Mouse (Mus musculus) macrophage (primary cell): ENCODE measurements around the gene Sppl3. TPM values are rescaled to one million over a fixed set of nuclear protein-coding genes. Genes with fewer than 3 reads are reported as not detected.

Source experiments
- H3K27ac ChIP-seq: fragments of 350-480 bp; formaldehyde crosslinking; 2 replicates; pipeline ENCODE4 v1.9.0; 2021
- H3K36me3 ChIP-seq: fragments of 350-480 bp; formaldehyde crosslinking; 2 replicates; pipeline ENCODE4 v1.9.0; 2021; ENCODE audit errors: inconsistent target
- H3K4me3 ChIP-seq: fragments of 350-480 bp; formaldehyde crosslinking; 2 replicates; pipeline ENCODE4 v1.9.0; 2021; ENCODE audit errors: inconsistent target
- H3K79me2 ChIP-seq: fragments of 350-480 bp; formaldehyde crosslinking; 2 replicates; pipeline ENCODE4 v1.9.0; 2021; ENCODE audit errors: inconsistent target
- WGBS: methylation state at CpG from one replicate; pipeline ENCODE4 v1.1.7; 2026; ENCODE audit warnings: inconsistent platforms; ENCODE audit not compliant: missing documents; 5-methylcytosine and 5-hydroxymethylcytosine counted together
- polyA plus RNA-seq: library from polyadenylated mRNA; stranded (reverse); fragments of 250-400 nt; gene quantifications from 3 replicates; pipeline ENCODE4 v1.2.4, GENCODE M21; 2018; ENCODE audit warnings: inconsistent platforms
- total RNA-seq, 78 experiments: library from RNA; depleted of rRNA; stranded (reverse); fragments of 250-400 nt; gene quantifications; 1 replicate in 9 of 78; 2 replicates in 24 of 78; 3 replicates in 43 of 78; 4 replicates in 2 of 78; pipeline ENCODE4 v1.2.4; 2018; ENCODE audit warnings: inconsistent platforms in 56 of 78

Gene Sppl3
- total RNA-seq (2018; cell fraction: chromatin; rRNA removed): 10 to 100 TPM; 13.2 to 65.7 (median 45.8) TPM
- 10 to 100 TPM; 21.5 to 47.7 (median 33.3) TPM for total RNA-seq (2018; cell fraction: cytosol; rRNA removed)
- total RNA-seq (2018; cell fraction: nucleus; rRNA removed): 10 to 100 TPM; 34.1 to 80.5 (median 58.9) TPM
- 21.6 to 35.1 TPM (median 24.9 TPM) in 3 replicates for polyA plus RNA-seq

DNA sequence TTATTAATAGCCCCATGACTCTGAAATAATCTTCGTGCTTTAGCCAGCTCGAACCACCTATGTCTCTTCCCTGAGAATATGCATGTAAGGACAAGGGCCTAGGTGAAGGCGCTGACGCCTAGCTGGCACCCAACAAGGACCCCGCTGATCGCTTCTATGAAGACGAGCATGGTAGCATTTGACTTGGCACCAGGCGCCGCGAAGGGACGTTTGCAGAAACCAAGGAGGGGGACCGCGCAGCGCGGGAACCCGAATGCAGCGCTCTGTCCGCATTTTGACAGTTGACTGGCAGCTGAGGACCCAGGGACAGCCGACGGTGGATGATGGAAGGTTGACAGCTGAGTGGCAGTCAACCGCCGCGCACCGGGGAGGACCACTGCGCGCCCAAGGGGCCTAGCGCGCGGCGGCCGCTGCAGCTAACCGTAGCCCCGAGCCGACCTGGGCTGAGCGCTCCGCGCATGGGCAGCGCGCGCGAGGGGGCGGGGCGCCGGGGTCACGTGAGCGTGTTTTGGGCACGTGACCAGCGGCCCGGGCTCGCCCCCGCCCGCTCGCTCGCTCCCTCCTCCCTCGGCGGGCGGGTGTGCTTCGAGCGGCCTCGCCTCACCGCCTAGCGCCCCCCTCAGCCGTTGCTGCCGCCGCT lies at the start of gene Sppl3:
Gene Sppl3, plus strand, starts transcription at position 561 of the 640 bp plus-strand sequence.
- peak within 1 kb of the TSS; percentile 82 for H3K4me3 ChIP-seq
- 2% methylated on average over 53 of the region's 65 CpGs for WGBS

DNA sequence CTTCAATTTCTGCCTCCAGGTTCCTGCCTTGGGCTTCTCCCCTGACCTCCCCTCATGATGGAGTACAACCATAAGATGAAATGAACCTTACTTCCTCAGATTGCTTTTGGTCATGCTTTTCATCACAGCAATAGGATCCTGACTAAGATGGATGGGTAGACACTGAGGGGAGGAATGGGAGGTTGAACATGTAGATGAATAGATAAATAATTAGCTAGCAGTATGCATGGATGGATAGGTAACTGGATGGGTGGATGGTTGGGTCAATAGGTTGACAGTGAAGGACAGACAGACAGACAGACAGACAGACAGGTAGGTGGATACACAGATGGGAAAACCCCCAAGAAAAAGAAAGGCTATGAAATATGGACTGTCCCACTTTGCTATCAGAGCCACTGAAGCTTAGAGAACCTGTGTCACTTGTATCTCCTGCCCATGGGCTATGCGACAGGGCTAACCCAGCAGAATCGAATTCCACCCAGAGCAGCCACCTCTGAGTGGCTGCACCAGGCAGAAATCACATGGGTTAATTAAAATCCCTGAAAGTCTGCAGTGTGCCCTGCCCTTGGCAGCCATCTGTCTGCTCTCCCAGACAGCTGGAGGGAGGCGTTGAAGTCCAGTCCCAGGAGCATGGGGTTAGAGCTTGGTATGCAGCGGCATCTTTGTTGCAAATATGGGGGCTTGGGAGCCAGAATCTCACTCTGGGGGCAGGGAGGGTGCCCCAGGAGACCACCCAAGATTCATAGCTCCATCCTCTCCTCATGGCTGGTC lies 49.2 kb upstream of the Sppl3 start:
- Histone ChIP-seq H3K36me3 (no peaks in the 10 kb centered on the region), H3K4me3 (no peak overlapping the region), H3K27ac (no peak overlapping the region), H3K79me2 (no peaks in the 10 kb centered on the region)
- 83% methylated on average over 4 of the region's 4 CpGs for WGBS

More for the DNA sequence above, at the start of gene Sppl3:
- Histone ChIP-seq H3K27ac (peak within 1 kb of the TSS; percentile 46), H3K79me2 (peaks cover 42% of the 10 kb centered on the region), H3K36me3 (no peaks in the 10 kb centered on the region)

DNA sequence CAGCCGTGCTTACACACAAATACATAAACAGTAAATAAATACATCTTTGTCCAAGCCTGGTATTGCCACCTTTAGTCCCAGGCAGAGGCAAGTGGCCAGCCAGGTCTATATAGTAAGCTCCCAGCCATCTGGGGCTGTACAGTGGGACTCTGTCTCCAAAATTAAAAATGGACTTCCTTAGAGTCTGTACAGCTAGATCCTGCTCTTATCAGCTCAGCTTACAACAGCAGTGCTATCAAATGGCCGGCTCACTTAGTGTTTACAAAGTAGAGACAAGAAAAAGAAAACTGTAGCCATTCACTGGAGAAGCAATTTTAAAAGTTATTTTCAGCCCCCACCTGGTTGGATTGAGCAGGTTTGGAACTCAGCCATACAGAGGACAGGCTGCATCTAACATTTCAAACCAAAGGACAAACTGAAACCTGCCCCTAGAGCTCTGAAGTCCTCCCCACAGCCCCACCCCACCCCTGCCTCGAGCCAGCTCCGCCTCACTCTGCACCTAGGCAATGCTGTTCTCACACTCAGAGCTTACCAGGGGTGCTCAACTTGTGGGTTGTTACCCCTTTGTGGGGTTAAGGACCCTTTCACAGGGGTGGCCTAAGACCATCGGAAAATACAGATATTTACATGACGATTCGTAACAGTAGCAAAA lies 46.5 kb upstream of the Sppl3 start:
- no peak overlapping the region for H3K4me3 ChIP-seq
- H3K27ac ChIP-seq: no peak overlapping the region
- H3K79me2 ChIP-seq: no peaks in the 10 kb centered on the region
- WGBS: 70% methylated on average over 7 of the region's 7 CpGs
- no peaks in the 10 kb centered on the region for H3K36me3 ChIP-seq

DNA sequence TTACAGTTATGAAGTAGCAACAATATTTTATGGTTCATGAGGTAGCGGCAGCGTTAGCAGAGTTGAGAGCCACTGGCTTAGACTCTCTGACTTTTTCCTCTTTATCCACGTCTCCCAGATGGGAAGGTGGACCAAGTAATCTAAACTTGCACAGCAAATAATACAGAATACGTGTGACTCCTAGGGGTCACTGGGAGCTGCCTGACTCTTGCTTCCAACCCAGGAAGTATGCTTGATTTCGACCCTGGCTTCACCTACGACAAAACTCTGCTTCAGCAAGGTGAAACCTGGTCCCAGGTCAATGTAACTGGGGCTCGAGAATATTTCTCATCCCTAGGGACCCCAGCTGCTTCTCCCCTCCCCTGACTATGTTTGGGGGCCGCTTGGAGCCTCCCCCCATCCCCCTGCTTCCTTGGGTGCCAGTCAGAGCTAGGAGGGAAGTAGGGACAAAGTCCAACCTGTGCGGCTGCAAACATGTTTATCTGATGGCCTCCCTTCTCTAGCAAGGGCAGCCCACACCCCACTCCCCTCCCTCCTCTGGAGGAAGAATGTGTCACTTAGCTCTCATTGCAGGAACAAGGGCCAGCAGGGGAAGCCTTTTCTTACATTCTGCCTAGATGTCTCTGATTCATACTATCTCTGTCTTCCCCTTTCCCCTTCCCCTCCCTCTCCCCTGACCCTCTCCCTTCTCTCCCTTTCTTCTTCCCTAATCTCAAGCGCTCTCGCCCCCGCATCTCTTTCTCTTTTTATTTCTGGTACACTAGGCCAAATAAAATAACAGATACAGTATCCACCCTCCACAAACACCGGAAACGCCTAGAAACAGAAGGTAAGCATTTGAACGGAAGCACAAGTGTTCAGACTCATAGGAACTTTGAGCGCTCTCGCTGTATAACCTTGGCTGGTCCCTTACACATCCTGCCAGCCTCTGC lies 45.7 kb upstream of the Sppl3 start:
- Histone ChIP-seq H3K79me2 (no peaks in the 10 kb centered on the region), H3K4me3 (no peak overlapping the region), H3K36me3 (no peaks in the 10 kb centered on the region), H3K27ac (no peak overlapping the region)
- 48% methylated on average over 17 of the region's 17 CpGs for WGBS

DNA sequence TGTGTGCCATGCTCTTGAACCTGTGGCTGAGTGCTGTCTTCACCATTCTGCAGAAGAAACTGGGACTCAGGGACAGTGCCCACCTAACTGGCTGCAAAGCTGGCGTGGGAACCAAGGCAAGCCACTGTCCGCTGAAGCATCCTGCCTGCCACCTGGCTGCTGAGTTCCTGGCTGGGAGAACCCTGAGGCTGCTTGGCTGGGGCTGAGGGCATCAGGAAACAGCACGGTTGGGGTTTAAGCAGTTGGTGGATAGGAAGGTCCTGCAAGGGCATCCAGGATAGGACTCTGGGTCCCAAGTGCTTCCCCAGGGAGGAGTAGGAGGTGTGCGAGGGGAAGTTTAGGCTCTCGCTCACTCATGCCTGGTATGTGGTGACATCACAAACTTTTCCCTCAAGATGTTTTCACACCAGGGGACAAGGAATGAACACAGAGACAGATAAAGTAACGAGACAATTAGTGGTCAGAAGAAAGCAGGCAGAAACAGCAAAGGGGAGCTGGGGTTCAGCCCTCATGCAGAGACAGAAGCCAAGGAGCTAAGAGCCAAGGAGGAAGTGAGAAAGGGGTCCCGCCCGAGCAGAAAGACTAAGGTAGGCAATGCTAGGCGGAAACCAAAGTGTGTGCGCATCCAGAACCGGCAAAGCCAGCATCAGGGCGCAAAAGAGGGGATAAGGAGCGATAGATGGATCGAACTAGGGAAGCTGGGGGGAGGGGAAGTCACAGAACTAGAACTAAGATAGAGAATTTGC lies 43.2 kb upstream of the Sppl3 start:
- Histone ChIP-seq H3K27ac (no peak overlapping the region), H3K4me3 (no peak overlapping the region), H3K36me3 (no peaks in the 10 kb centered on the region), H3K79me2 (no peaks in the 10 kb centered on the region)
- WGBS: 39% methylated on average over 14 of the region's 14 CpGs

DNA sequence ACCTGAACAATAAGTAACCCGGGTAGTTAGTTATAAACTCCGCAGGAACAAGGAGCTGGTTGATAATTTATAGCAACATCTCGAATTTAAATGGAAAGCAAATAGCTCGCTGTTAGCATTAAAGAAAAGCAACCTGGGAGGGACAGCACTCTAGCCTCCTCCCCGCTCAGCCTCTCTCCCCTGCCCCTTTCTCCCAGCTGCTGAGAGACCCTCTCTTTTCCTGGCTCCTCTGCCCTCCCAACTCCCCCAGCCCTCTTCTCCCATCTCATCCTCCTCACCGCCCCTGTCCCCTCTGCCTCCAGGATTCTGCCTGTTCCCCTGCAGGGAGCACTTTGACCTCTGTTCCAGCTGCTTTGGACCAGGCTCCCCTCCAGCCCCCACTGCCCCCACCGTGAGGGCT lies 42.3 kb upstream of the Sppl3 start:
- 58% methylated on average over 7 of the region's 7 CpGs for WGBS
- Histone ChIP-seq H3K79me2 (no peaks in the 10 kb centered on the region), H3K36me3 (no peaks in the 10 kb centered on the region), H3K4me3 (no peak overlapping the region), H3K27ac (no peak overlapping the region)

DNA sequence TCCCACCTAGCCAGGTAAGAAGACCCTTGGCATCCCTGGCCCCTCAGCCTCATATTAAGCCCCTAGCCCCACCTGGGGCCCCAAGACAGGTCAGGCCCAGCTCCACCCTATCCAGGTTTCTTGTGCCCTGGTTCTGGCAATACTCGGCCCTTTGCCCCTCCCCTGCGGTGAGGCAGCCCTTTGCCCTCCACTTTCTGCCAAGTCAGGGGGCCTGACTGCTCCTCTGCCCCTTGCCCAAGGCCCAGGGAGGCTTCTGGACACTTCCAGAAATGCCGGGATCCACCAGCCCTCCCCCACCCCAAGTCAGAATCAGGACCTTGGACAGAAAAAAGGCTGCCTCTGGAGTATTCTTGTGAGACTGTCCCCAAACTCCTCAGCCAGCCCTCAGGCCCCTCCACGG lies 41.9 kb upstream of the Sppl3 start:
- no peaks in the 10 kb centered on the region for H3K79me2 ChIP-seq
- WGBS: 36% methylated on average over 4 of the region's 4 CpGs
- H3K36me3 ChIP-seq: no peaks in the 10 kb centered on the region
- H3K4me3 ChIP-seq: no peak overlapping the region
- no peak overlapping the region for H3K27ac ChIP-seq

DNA sequence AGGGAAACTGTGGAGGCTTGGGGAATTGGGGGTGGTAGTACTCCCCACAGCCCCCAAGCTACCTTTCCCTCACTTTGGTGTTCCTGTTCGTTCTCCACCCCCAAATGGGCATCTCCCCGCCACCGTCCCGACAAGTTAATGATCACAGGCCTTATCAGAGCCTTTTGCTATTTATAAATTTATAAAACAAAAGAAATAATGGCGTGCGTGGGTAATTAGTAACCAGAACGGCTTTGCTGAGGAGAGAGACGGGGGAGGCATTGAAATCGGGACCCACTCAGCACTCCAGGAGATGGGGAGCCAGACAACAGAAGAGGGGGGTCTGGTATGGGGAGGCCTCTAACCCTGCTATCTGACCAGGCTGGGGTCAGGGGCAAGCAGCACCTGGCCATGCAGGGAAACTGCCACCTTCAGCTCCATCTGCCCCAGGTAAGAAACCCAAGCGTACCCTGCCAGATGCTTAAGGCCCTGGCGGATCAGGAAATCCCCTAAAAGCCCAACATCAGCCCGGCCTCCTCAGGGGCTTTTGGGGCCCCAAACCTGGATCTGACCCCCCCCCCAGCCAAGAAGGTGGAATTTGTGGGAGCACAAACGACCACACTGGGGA lies 41.2 kb upstream of the Sppl3 start:
- Histone ChIP-seq H3K4me3 (no peak overlapping the region), H3K79me2 (no peaks in the 10 kb centered on the region), H3K36me3 (no peaks in the 10 kb centered on the region), H3K27ac (no peak overlapping the region)
- 80% methylated on average over 12 of the region's 13 CpGs for WGBS

DNA sequence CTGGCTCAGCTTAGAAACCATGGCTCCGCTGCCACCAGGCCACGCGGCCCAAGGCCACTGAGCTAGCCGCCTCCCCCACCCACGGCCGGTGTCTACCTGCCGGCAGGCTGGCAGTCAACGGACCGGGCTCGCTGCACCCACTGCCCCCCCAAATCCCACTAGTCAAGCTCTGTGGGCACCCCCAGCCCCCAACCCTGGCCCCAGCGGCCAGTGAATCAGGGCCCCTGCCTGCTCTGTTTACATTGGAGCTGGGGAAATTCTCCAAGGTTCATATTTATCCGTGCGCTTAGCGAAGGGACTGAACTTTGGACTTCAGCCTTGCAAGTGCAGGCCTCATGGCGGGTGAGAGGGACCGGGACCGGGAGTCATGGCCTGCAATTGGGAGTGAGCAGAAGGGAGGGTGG lies 40.1 kb upstream of the Sppl3 start, which contains the start of gene Hnf1a:
Gene Hnf1a, minus strand, starts transcription at position 271 of the 404 bp plus-strand sequence.
- Histone ChIP-seq H3K27ac (no peak within 1 kb of the TSS), H3K36me3 (no peaks in the 10 kb centered on the region), H3K4me3 (no peak within 1 kb of the TSS), H3K79me2 (no peaks in the 10 kb centered on the region)
- WGBS: 95% methylated on average over 13 of the region's 17 CpGs

DNA sequence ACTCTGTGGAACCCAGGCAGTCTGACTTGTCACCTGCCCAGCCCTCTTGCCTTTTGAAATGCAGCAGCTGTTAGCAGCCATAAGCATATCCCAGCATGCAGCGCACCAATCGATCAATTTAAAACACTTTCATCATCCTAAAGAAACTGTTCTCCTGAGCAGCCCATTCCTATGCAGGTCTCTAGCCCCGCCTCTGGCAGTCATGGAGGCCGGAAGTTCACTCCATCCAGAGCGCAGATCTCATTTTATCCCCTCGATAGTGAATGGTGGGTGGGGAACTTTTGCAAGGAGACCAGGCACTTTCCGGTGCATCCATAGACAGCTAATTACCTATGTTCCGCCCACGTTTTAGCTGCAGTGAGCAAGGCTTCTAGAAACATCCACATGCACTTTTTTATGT lies 38.7 kb upstream of the Sppl3 start:
- Histone ChIP-seq H3K36me3 (no peaks in the 10 kb centered on the region), H3K79me2 (no peaks in the 10 kb centered on the region), H3K27ac (no peak overlapping the region), H3K4me3 (no peak overlapping the region)
- WGBS: 93% methylated on average over 9 of the region's 9 CpGs

DNA sequence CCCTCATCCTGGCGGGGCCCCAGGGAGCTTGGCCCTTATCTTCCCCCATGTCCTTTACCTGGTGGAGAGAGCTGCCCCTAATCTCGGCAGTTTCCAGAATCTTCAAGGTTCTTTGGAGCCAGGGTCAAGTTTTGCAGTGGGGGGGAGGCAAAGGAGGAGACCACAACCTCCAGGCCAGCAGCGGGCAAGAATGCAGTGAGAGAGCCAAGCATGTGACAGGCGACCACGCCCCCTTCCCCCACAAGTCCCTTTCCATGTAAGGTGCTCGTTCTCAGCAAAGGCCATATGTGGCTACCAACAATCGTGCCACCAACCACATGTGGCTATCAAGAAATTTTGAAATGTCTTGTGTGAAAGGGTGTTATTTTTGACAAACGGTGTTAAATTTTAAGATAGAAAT lies 37.8 kb upstream of the Sppl3 start:
- H3K79me2 ChIP-seq: no peaks in the 10 kb centered on the region
- H3K27ac ChIP-seq: no peak overlapping the region
- H3K4me3 ChIP-seq: no peak overlapping the region
- H3K36me3 ChIP-seq: no peaks in the 10 kb centered on the region
- WGBS: 76% methylated on average over 8 of the region's 8 CpGs

DNA sequence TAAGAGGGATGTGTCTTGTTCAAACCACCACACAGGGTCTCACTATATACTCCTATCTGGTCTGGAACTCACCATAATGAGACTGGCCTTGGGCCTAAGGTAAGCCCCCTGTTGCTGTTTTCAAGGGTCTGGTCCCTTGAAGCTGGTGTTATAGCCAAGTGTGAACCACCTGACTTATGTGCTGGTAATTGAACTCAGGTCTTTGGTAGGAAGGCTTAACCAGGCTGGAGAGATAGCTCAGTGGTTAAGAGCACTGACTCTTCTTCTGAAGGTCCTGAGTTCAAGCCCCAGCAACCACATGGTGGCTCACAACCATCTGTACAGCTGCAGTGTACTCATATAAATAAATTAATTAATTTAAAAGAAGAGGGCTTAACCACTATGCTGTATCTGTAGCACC lies 34.0 kb upstream of the Sppl3 start:
- Histone ChIP-seq H3K79me2 (no peaks in the 10 kb centered on the region), H3K27ac (no peak overlapping the region), H3K4me3 (no peak overlapping the region), H3K36me3 (no peaks in the 10 kb centered on the region)

DNA sequence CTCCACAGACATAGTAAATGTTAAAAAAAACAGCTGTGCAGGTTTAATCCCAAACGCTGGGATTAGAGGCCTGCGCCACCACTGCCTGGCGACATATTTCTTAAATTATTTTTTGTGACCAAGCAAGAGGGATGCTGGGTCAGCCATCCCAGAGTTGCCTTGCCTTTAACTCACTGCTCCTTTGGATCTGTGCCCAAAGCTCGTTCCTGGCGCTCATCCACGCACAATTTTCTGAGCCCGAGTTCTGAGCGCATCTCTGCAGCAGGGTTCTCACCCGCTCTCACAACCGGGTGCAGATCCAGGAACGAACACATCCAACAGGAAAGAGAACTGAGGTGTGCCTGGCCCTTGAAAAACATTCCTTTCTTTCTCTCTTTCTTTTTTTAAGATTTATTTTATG lies 32.5 kb upstream of the Sppl3 start:
- H3K4me3 ChIP-seq: no peak overlapping the region
- no peak overlapping the region for H3K27ac ChIP-seq
- WGBS: 73% methylated on average over 11 of the region's 11 CpGs
- no peaks in the 10 kb centered on the region for H3K36me3 ChIP-seq
- no peaks in the 10 kb centered on the region for H3K79me2 ChIP-seq
